Mouse (Mus musculus) heart, postnatal 0 days (tissue): Measurements from ENCODE around the gene Gm45140. TPM values are rescaled to one million over a fixed set of nuclear protein-coding genes. Genes with fewer than 3 reads are reported as not detected.
"Not testable (repeated sequence)": the region's sequence is repeated elsewhere in the genome, so short reads cannot be mapped to it uniquely, and the experiment has no call there.

ENCODE experiments used
- ATAC-seq: fragments of 200-750 bp; cut with Nextera tagmentation; 2 replicates; pipeline ENCODE4 v1.8.0; 2017; ENCODE audit warnings: low read depth, moderate number of reproducible peaks, moderate library complexity; ENCODE audit not compliant: insufficient read depth
- DNase-seq: peaks from one replicate; pipeline ENCODE4 v3.0.0-alpha.2; 2016; ENCODE audit warnings: low spot score
- H3K27ac ChIP-seq: fragments of 300-500 bp; sonication (generic); 2 replicates; pipeline ENCODE4 v1.5.1; 2014; ENCODE audit warnings: low read depth, mild to moderate bottlenecking
- H3K27me3 ChIP-seq: fragments of 300-500 bp; sonication (generic); 2 replicates; pipeline ENCODE4 v1.6.1; 2014; ENCODE audit warnings: low read length, mixed read lengths; ENCODE audit not compliant: control insufficient read depth, insufficient read depth
- H3K36me3 ChIP-seq: fragments of 300-500 bp; sonication (generic); replicated peaks from 2 replicates; pipeline ENCODE4 v1.6.1; 2014; ENCODE audit warnings: low read length, mixed read lengths; ENCODE audit not compliant: control insufficient read depth, insufficient read depth
- H3K4me1 ChIP-seq: fragments of 300-500 bp; sonication (generic); 2 replicates; pipeline ENCODE4 v1.6.1; 2014; ENCODE audit warnings: antibody characterized with exemption; ENCODE audit not compliant: control insufficient read depth, insufficient read depth
- H3K4me2 ChIP-seq: fragments of 300-500 bp; sonication (generic); 2 replicates; pipeline ENCODE4 v1.6.1; 2014; ENCODE audit warnings: low read depth, mild to moderate bottlenecking, low read length, moderate library complexity
- H3K4me3 ChIP-seq: fragments of 300-500 bp; sonication (generic); 2 replicates; pipeline ENCODE4 v1.5.1; 2014; ENCODE audit warnings: low read depth, low read length
- H3K9ac ChIP-seq: fragments of 300-500 bp; sonication (generic); replicated peaks from 2 replicates; pipeline ENCODE4 v1.6.1; 2014; ENCODE audit warnings: low read depth, low read length, mixed read lengths
- H3K9me3 ChIP-seq: fragments of 300-500 bp; sonication (generic); replicated peaks from 2 replicates; pipeline ENCODE4 v1.6.1; 2016; ENCODE audit warnings: low read length; ENCODE audit not compliant: control insufficient read depth
- CTCF ChIP-seq: IDR thresholded peaks from 2 replicates; pipeline ENCODE4 v1.5.1; 2016; ENCODE audit warnings: antibody characterized with exemption, control low read depth, low read depth
- EP300 ChIP-seq: IDR thresholded peaks from 2 replicates; pipeline ENCODE4 v1.6.1; 2016; ENCODE audit warnings: antibody characterized with exemption, low read depth
- WGBS: fragments of 180-500 bp; shearing (Covaris S2); extraction: QIAGEN DNeasy Blood & Tissue Kit; methylation state at CpG from one replicate; pipeline ENCODE4 v1.1.7; 2014; 5-methylcytosine and 5-hydroxymethylcytosine counted together
- polyA plus RNA-seq: library from polyadenylated mRNA; unstranded; fragments of >200 nt; fragmentation: Nextera tagmentation; extraction: Ambion mirVana; gene quantifications from 2 replicates; pipeline ENCODE4 v1.2.1, GENCODE M21; 2015
- total RNA-seq: library from RNA; depleted of rRNA; stranded (reverse); fragments of >200 nt; gene quantifications from 2 replicates; pipeline ENCODE4 v1.2.3, GENCODE M21; 2014; ENCODE audit warnings: low replicate concordance

Gene Gm45140
- total and polyA plus RNA-seq, 2 experiments from 2014 or later, result 1.1 TPM; not detected in 1

DNA sequence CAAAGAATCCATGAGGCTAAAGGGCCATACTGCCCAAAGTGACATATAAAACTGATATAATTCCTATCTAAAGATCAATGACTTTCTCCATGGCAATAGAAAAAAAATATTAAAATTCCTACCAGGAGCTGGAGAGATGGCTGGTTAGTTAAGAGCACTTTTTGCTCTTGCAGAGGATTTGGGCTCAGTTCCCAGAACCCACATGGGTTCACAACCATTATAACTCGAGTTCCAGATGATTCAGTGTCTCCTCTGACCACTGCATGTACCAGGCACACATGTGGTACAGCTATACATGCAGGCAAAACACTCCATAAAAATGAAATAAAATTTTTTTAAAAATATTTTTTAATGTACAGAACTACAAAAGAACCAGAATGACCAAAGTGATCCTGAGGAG is 61.1 kb downstream of the Gm45140 start:
- no peak for DNase-seq

DNA sequence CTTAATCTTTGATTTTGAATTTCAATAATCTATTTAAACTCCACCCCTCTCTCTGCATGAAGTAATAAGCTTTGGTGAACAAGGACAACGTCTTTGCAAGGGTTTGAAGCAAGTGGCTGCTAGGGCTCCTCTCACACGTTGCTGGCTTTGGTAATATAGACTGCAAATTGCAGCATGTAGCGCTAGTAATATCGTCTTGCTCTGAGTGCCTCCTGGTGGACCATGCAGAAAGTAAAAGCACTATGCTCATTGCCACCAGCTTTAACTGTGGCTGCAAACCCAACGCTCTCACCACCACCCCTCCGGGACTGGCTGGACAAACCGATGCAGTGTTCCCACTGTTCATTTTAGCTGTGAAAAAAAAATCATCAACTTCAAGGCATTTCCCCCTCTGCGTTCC is 65.0 kb downstream of the Gm45140 start:
- 39% methylated on average over 8 of the region's 8 CpGs for WGBS
- H3K4me2 ChIP-seq, result no peak overlapping the region
- H3K27me3 ChIP-seq, result no peaks in the 10 kb centered on the region
- H3K27ac ChIP-seq, result no peak overlapping the region
- no peaks in the 10 kb centered on the region for H3K36me3 ChIP-seq
- TF ChIP-seq CTCF (peak; percentile 50), EP300 (no peak)
- no peaks in the 10 kb centered on the region for H3K4me1 ChIP-seq
- ATAC-seq, result no peak
- no peak overlapping the region for H3K4me3 ChIP-seq
- H3K9ac ChIP-seq, result no peak overlapping the region
- DNase-seq, result peak; percentile 9
- H3K9me3 ChIP-seq, result no peaks in the 10 kb centered on the region

More for the DNA sequence above, 61.1 kb downstream of the Gm45140 start:
- Histone ChIP-seq H3K4me1 (no peaks in the 10 kb centered on the region), H3K9me3 (no peaks in the 10 kb centered on the region), H3K4me3 (no peak overlapping the region), H3K4me2 (no peak overlapping the region), H3K9ac (no peak overlapping the region), H3K27ac (no peak overlapping the region), H3K27me3 (no peaks in the 10 kb centered on the region), H3K36me3 (no peaks in the 10 kb centered on the region)
- 42% methylated on average over 1 of the region's 1 CpGs for WGBS
- ATAC-seq, result no peak
- no peak for TF ChIP-seq CTCF

DNA sequence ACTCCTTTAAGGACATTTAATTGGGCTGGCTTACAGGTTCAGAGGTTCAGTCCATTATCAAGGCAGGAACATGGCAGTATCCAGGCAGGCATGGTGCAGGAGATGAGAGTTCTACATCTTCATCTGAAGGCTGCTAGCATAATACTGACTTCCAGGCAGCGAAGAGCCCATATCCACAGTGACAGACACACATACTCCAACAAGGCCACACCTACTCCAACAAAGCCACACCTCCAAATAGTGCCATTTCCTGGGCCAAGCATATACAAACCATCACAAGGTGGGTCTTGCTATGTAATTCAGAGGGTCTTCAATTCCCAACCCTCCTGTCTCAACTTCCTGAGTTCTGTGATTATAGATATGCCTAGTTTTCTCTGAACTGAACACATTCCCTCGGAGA is 71.3 kb downstream of the Gm45140 start:
- ATAC-seq, H3K4me1 ChIP-seq, H3K27ac ChIP-seq, H3K9me3 ChIP-seq, H3K36me3 ChIP-seq, H3K4me2 ChIP-seq, H3K27me3 ChIP-seq, DNase-seq, H3K4me3 ChIP-seq, H3K9ac ChIP-seq: not testable (repeated sequence)
- 93% methylated on average over 2 of the region's 2 CpGs for WGBS

DNA sequence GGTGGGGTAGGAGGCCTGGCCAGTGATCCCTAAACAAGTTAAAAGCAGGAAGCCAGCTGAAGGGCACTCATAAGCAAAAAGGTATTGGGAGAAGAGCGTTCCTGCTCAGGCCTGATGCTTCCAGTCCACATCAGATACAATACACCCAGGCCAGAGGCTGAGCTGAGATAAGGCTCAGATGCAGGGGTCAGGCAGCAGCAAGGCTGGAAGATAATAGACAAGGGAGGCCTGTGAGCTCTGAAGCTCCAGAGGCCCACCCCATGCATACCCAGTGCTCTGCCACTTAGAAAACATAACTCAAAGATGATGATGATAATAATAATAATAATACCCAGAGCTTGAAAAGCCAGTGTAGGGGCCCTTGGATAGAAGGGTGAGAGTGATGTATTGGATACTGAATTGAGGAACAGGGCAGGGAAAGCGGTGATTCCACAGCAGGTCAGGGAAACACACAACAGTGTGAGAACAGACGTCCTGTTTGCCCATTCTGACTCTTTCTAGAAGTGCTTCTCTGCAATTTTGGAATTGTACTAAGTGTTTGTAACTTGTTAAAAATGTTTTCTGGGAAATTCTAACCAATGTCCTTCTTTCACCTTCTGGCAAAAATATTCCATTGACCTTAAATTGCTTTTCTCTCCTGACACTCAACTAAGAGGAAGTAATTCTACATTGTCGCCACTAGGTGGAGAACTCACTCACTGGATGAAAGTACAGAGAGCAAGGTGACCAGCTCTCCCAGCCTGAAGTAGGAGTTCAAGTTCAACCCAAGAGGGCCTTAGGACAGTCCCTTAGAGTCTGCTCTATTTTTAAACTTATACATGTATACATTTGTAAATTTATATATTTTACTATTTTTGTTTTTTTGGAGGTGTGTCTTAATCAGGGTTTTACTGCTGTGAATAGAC is 72.0 kb downstream of the Gm45140 start:
- Histone ChIP-seq H3K27ac (no peak overlapping the region), H3K9ac (no peak overlapping the region), H3K4me1 (no peaks in the 10 kb centered on the region), H3K27me3 (no peaks in the 10 kb centered on the region), H3K4me3 (no peak overlapping the region), H3K4me2 (no peak overlapping the region), H3K9me3 (no peaks in the 10 kb centered on the region), H3K36me3 (no peaks in the 10 kb centered on the region)
- 64% methylated on average over 4 of the region's 4 CpGs for WGBS
- no peak for TF ChIP-seq EP300
- peak; percentile 71 for TF ChIP-seq CTCF
- DNase-seq, result peak; percentile 27
- no peak for ATAC-seq

DNA sequence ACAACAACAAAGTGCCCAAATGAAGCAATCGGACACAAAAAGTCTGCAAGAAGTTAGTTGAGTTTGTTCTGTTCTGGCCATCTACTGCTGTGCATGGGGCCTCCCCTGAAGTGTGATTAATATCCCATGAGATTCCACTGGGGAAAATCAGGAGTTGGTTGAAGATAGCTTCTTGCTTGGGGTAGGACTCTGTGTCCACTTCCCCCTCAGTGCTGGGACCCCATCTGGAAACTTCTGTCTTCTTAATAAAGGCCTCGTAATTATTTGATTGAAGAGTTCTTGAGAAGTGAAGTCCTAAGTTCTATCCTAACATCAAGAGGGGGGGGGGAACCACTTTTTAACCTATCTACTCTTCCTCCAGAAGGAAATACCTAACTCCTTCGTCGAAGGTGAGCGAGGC is 73.4 kb downstream of the Gm45140 start:
- no peak overlapping the region for H3K27ac ChIP-seq

DNA sequence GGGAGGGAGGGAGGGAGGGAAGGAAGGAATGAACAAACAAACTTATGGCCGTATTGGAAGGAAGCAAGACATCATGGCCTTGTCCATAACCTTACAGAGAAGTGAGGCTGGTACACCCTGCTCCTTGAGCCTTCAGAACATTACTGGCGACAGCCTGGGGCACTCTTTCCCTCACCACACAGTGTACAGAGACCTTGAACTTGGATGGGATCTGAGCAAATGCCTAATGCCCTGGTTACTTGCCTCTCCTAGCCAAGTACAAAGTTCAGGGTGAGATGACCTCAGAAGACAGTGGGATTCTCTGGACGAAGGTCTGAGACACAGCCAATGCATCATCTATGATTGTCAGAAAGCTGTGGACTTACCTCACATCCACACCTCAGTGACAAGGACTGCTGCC is 75.7 kb downstream of the Gm45140 start:
- no peak for ATAC-seq
- DNase-seq, result no peak
- no peaks in the 10 kb centered on the region for H3K9me3 ChIP-seq
- no peaks in the 10 kb centered on the region for H3K4me1 ChIP-seq
- H3K9ac ChIP-seq, result no peak overlapping the region
- WGBS, result 49% methylated on average over 3 of the region's 3 CpGs
- no peaks in the 10 kb centered on the region for H3K27me3 ChIP-seq
- TF ChIP-seq EP300, result no peak
- no peak for TF ChIP-seq CTCF
- H3K4me3 ChIP-seq, result no peak overlapping the region
- H3K4me2 ChIP-seq, result no peak overlapping the region
- H3K27ac ChIP-seq, result no peak overlapping the region
- no peaks in the 10 kb centered on the region for H3K36me3 ChIP-seq

More for the DNA sequence above, 73.4 kb downstream of the Gm45140 start:
- TF ChIP-seq EP300, result no peak
- no peak for TF ChIP-seq CTCF
- Histone ChIP-seq H3K4me1 (no peaks in the 10 kb centered on the region), H3K27me3 (no peaks in the 10 kb centered on the region), H3K36me3 (no peaks in the 10 kb centered on the region), H3K9me3 (no peaks in the 10 kb centered on the region), H3K4me2 (no peak overlapping the region), H3K9ac (no peak overlapping the region), H3K4me3 (no peak overlapping the region)
- ATAC-seq (no peak), DNase-seq (no peak)
- WGBS, result 77% methylated on average over 5 of the region's 5 CpGs
